Mouse (Mus musculus) midbrain, postnatal 0 days (tissue): ENCODE results near the gene Dnajc16. TPM values are rescaled to one million over a fixed set of nuclear protein-coding genes. Genes with fewer than 3 reads are reported as not detected.

Experiments used
- ATAC-seq: fragments of 200-750 bp; cut with Nextera tagmentation; 2 replicates; pipeline ENCODE4 v1.8.0; 2017; ENCODE audit warnings: moderate number of reproducible peaks, mild to moderate bottlenecking, moderate TSS enrichment, moderate library complexity; ENCODE audit not compliant: low FRiP score
- DNase-seq: peaks from one replicate; pipeline ENCODE4 v3.0.0-alpha.2; 2015; ENCODE audit warnings: low spot score
- H3K27ac ChIP-seq: fragments of 300-500 bp; sonication (generic); 2 replicates; pipeline ENCODE4 v1.5.1; 2014; ENCODE audit warnings: low read depth, mild to moderate bottlenecking, low read length, mixed read lengths
- H3K27me3 ChIP-seq: fragments of 300-500 bp; sonication (generic); 2 replicates; pipeline ENCODE4 v1.6.1; 2014; ENCODE audit warnings: low read length, control low read depth, mixed read lengths; ENCODE audit not compliant: insufficient read depth
- H3K36me3 ChIP-seq: fragments of 300-500 bp; sonication (generic); 2 replicates; pipeline ENCODE4 v1.6.1; 2014; ENCODE audit warnings: low read length, control low read depth, mixed read lengths; ENCODE audit not compliant: insufficient read depth
- H3K4me1 ChIP-seq: fragments of 300-500 bp; sonication (generic); 2 replicates; pipeline ENCODE4 v1.6.1; 2014; ENCODE audit warnings: mild to moderate bottlenecking, control low read depth, antibody characterized with exemption, low read length, mixed read lengths; ENCODE audit not compliant: insufficient read depth
- H3K4me2 ChIP-seq: fragments of 300-500 bp; sonication (generic); 2 replicates; pipeline ENCODE4 v1.6.1; 2014; ENCODE audit warnings: low read depth, mild to moderate bottlenecking, low read length, mixed read lengths; ENCODE audit not compliant: poor library complexity, severe bottlenecking
- H3K4me3 ChIP-seq: fragments of 300-500 bp; sonication (generic); 2 replicates; pipeline ENCODE4 v1.5.1; 2014; ENCODE audit warnings: low read depth, mild to moderate bottlenecking, low read length, moderate library complexity
- H3K9ac ChIP-seq: fragments of 300-500 bp; sonication (generic); replicated peaks from 2 replicates; pipeline ENCODE4 v1.6.1; 2014; ENCODE audit warnings: mild to moderate bottlenecking, low read length, moderate library complexity, mixed read lengths; ENCODE audit not compliant: poor library complexity, severe bottlenecking
- H3K9me3 ChIP-seq: fragments of 300-500 bp; sonication (generic); 2 replicates; pipeline ENCODE4 v1.6.1; 2016; ENCODE audit warnings: low read length, control low read depth
- CTCF ChIP-seq: IDR thresholded peaks from 2 replicates; pipeline ENCODE4 v1.5.1; 2016; ENCODE audit warnings: antibody characterized with exemption, mild to moderate bottlenecking
- WGBS: fragments of 180-500 bp; shearing (Covaris S2); extraction: QIAGEN DNeasy Blood & Tissue Kit; methylation state at CpG from one replicate; pipeline ENCODE4 v1.1.7; 2014; 5-methylcytosine and 5-hydroxymethylcytosine counted together
- polyA plus RNA-seq: library from polyadenylated mRNA; unstranded; fragments of >200 nt; fragmentation: Nextera tagmentation; extraction: Ambion mirVana; gene quantifications from 2 replicates; pipeline ENCODE4 v1.2.1, GENCODE M21; 2015
- total RNA-seq: library from RNA; depleted of rRNA; stranded (reverse); fragments of >200 nt; gene quantifications from 2 replicates; pipeline ENCODE4 v1.2.3, GENCODE M21; 2014

Gene Dnajc16
- total and polyA plus RNA-seq, 2 experiments from 2014 or later: 7.2 to 18.2 TPM

GRCm38 (mm10) chr4:141809850-141810464 is 19.2 kb upstream of the Dnajc16 start:
- 81% methylated on average over 8 of the region's 8 CpGs for WGBS
- H3K27ac ChIP-seq: no peak overlapping the region
- peaks cover 87% of the 10 kb centered on the region for H3K36me3 ChIP-seq
- H3K4me2 ChIP-seq: no peak overlapping the region
- H3K4me1 ChIP-seq: no peaks in the 10 kb centered on the region
- H3K4me3 ChIP-seq: no peak overlapping the region
- ATAC-seq: peak; percentile 55; the same call in 1 of the 2 replicates
- H3K27me3 ChIP-seq: no peaks in the 10 kb centered on the region
- H3K9ac ChIP-seq: no peak overlapping the region
- DNase-seq: peak; percentile 79
- no peaks in the 10 kb centered on the region for H3K9me3 ChIP-seq
- peak; percentile 78 for TF ChIP-seq CTCF

- ATAC-seq (no peak), DNase-seq (no peak)
- Histone ChIP-seq H3K4me3 (no peak overlapping the region), H3K9ac (no peak overlapping the region), H3K4me2 (no peak overlapping the region), H3K36me3 (peaks cover 69% of the 10 kb centered on the region), H3K27me3 (no peaks in the 10 kb centered on the region), H3K4me1 (no peaks in the 10 kb centered on the region), H3K27ac (no peak overlapping the region), H3K9me3 (no peaks in the 10 kb centered on the region)
- TF ChIP-seq CTCF: no peak
- WGBS: 98% methylated on average over 8 of the region's 8 CpGs
These were observed 15.2 kb upstream of the Dnajc16 start for GRCm38 (mm10) chr4:141805886-141806285.

DNA sequence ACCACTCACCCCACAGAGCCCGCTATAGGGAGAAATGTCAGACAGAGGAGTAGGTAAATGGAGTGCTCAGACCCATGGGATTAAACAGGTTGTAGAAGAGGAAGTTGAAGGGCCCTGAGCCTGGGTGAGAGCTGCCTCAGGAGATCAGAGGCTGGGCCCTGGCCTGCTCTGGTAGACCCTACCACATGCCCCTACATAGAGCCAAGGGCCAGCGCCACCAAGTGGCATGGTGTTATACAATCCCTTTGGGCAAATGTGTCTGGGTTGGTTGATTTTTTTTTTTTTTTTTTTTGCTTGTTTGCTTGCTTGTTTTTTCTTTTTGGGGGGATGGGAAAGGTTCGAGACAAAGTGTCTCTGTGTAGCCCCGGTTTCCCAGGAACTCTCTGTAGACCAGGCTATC is 13.4 kb upstream of the Dnajc16 start:
- Histone ChIP-seq H3K36me3 (peaks cover 52% of the 10 kb centered on the region), H3K27me3 (no peaks in the 10 kb centered on the region), H3K4me1 (no peaks in the 10 kb centered on the region), H3K27ac (no peak overlapping the region), H3K9me3 (no peaks in the 10 kb centered on the region), H3K4me3 (no peak overlapping the region), H3K4me2 (no peak overlapping the region), H3K9ac (no peak overlapping the region)
- TF ChIP-seq CTCF: 0 out of 2 replicates have a peak, but pooled peaks have one; percentile 3
- WGBS: 84% methylated on average over 4 of the region's 4 CpGs
- DNase-seq (no peak), ATAC-seq (no peak)

DNA sequence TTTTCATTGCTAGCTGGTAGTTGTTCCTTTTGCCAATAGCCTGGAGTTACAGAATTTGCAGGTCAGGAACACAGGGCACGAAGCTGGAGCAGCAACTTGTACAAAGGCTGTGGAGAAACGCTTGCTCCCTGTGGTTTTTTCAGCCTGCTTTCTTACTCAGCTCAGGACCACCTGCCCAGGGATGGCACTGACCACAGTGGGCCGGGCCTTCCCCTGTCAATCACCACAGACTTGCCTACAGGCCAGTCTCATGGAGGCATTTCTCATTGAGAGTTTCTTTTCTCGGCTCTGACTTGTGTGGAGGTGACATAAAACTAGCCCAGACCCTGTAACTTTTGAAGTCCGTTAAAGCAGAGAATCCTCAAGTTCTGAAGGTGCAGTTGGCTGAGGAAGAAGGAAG is 6.8 kb upstream of the Dnajc16 start:
- no peaks in the 10 kb centered on the region for H3K9me3 ChIP-seq
- no peak for TF ChIP-seq CTCF
- no peak overlapping the region for H3K9ac ChIP-seq
- 91% methylated on average over 5 of the region's 5 CpGs for WGBS
- ATAC-seq (no peak), DNase-seq (no peak)
- no peak overlapping the region for H3K4me3 ChIP-seq
- H3K27me3 ChIP-seq: no peaks in the 10 kb centered on the region
- H3K4me1 ChIP-seq: peaks cover 7% of the 10 kb centered on the region; the same call in 1 of the 2 replicates
- no peak overlapping the region for H3K27ac ChIP-seq
- H3K36me3 ChIP-seq: peaks cover 12% of the 10 kb centered on the region
- H3K4me2 ChIP-seq: no peak overlapping the region

DNA sequence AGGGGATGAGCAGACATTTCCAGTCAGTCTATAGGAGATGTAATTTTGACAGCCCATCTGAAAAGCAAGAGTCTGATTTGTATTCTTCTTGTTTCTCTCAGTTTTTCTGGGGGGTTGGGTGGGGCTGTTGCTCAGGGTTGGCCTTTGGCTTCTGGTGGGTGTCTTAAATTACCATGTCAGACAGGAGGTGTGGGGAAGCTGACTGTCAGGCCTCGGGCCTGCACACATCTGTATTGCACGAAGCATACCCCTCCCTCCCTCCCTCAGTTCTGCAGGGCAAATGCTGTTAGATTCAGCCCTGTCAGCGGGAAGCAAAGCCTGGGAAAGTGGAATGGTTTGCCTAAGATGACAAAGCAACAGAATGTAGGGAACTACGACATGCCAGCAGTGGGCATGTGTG is 6.2 kb upstream of the Dnajc16 start:
- no peak for TF ChIP-seq CTCF
- Histone ChIP-seq H3K27ac (no peak overlapping the region), H3K27me3 (no peaks in the 10 kb centered on the region), H3K4me3 (no peak overlapping the region), H3K9me3 (no peaks in the 10 kb centered on the region), H3K9ac (no peak overlapping the region), H3K36me3 (peaks cover 12% of the 10 kb centered on the region), H3K4me1 (peaks cover 7% of the 10 kb centered on the region; the same call in 1 of the 2 replicates), H3K4me2 (no peak overlapping the region)
- ATAC-seq (no peak), DNase-seq (no peak)
- 89% methylated on average over 4 of the region's 4 CpGs for WGBS

GRCm38 (mm10) chr4:141796356-141796755 is 5.6 kb upstream of the Dnajc16 start:
- Histone ChIP-seq H3K4me2 (no peak overlapping the region), H3K27ac (no peak overlapping the region), H3K9ac (no peak overlapping the region), H3K9me3 (no peaks in the 10 kb centered on the region), H3K4me1 (peaks cover 7% of the 10 kb centered on the region; the same call in 1 of the 2 replicates), H3K4me3 (no peak overlapping the region), H3K36me3 (peaks cover 12% of the 10 kb centered on the region), H3K27me3 (no peaks in the 10 kb centered on the region)
- TF ChIP-seq CTCF: no peak
- 86% methylated on average over 7 of the region's 7 CpGs for WGBS
- ATAC-seq: no peak
- DNase-seq: no peak
